Mouse (Mus musculus) embryo, embryonic 10.5 days (tissue): ENCODE results near the gene Ndn.

Experiments
- DNase-seq: peaks from one replicate; pipeline ENCODE4 v3.0.0-alpha.2; 2015; ENCODE audit warnings: low spot score

Gene Ndn

DNA sequence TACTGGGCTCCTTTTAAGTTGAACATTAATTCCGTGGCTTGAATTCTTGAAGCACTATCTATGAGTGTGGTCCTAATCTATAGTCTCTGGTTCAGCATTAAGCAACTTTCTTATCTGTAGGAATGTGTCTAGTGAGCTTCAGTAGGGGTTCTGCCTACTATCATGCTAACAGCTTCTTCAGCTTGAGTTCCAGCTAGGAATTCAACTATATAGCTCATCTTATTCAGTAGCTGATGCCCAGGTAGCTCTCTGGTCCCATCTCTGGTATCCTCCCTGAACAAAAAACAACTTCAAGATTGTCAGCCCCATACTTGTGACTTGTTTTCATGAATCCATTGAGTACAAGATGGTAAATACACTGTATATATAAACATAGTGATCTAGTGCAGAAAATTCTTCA lies at the start of gene Ndn:
Ndn (plus strand) TSS at position 301 of the 400 bp plus-strand sequence.
- DNase-seq, result no peak

DNA sequence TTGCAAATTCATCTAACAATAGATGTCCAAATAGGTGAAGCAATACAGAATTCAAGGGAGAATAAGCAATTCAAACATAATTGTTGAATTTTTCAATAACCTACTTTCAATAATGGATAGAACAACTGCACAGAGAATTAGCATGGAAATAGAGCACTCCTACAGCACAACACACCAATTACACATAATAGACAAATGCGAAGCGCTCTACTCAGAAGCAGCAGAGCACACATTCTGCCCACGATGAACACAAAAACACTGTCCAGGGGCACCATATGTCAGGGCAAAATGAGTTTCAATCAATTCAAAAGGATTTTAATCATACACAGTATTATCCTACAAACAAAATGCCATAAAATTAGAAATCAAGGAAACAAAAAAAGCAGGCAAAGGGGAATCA lies 43.9 kb upstream of the Ndn start:
- no peak for DNase-seq

DNA sequence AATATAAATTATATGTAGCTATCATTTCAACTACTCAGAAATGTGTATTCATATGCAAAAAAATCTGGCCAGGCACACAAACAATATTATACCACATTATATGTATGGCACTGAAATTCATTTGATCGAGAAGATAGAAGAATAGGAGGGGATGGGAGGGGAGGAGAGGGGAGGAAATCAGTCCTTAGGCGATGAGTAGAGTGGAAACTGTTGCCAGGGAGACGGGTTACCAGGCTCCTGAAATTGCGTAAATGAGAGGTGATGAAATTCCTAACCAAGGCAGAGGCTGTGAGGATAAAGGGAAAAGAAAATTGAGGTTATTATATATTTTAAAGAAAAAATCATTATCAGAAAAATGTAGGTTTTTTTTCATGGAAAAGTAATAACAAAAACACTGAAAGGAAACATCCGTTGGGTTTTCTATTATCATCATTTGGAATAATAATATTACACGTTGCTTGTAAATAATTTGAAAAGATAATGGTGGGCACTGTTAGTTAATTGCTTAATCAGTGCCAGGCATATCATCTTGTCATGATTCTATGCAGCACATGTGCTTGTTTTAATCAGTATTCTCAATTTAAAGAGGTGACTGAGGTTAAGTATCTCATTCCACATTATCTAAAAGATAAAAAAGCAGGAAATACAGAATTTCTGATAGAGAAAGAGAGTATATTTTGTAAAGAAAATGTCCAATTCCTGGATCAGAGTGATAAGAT lies 39.3 kb upstream of the Ndn start:
- DNase-seq, result peak; percentile 29

DNA sequence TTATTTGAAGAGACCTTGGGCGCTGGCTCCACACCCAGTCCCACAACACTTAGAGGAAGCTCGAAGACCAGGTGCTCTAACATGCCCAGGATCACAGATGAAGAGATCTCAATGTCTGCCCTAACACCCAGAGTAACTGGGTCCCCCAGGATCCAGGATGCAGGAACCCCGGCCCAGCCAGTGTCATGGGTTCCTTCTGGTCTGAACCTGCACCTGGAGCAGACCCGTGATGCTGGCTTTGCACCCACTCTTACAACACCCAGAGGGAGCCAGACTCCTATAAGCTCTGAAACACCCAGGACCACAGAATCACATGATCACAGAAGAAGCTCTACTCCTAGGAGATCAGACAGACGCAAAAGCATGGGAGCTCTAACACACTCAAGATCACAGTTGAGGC lies 29.6 kb upstream of the Ndn start:
- no peak for DNase-seq

DNA sequence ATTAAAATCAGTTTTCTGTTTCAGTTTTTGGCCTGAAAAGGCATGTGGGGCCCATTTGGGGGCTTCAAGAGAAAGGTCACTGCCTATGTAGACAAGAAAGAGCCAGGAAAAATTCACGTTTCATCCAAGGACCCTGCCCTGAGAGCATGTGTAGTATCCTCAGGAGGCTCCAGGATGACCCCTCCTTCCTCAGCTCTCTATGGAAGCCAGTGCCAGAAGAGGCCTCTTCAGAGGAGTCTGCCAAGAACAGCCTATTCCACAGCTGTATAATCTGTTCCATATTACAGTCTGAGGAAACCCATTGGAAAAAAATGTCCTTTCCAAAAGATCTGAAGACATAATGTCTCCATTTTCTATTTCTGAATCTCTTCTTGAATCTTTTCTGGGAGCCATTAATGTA lies 958 bp upstream of the Ndn start:
- DNase-seq, result no peak

DNA sequence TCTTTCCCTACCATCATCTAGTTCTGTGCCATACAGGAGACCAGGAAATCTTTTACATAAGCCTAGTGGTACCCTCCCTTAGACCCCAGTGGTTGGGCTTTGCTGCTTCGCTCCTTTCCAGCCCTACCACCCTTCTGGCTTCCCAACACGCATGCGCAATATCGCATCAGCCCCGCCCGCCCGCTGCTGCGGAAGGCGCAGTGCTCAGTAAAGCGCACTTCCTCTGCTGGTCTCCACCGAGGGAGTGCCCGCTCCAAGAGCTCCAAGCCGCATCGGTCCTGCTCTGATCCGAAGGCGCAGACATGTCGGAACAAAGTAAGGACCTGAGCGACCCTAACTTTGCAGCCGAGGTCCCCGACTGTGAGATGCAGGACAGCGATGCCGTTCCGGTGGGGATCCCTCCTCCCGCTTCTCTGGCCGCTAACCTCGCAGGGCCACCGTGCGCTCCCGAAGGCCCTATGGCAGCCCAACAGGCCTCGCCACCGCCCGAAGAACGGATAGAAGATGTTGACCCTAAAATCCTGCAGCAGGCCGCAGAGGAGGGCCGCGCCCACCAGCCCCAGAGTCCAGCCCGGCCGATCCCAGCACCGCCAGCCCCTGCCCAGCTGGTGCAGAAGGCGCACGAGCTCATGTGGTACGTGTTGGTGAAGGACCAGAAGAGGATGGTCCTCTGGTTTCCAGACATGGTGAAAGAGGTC lies 1.9 kb downstream of the Ndn start:
- DNase-seq, result peak; percentile 90

DNA sequence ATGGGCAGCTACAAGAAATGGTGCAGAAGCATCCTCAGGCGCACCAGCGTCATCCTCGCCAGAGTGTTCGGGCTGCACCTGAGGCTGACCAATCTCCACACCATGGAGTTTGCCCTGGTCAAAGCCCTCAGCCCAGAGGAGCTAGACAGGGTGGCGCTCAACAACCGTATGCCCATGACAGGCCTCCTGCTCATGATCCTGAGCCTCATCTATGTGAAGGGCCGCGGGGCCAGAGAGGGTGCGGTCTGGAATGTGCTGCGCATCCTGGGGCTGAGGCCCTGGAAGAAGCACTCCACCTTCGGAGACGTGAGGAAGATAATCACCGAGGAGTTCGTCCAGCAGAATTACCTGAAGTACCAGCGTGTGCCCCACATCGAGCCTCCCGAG lies 2.4 kb downstream of the Ndn start:
- no peak for DNase-seq

DNA sequence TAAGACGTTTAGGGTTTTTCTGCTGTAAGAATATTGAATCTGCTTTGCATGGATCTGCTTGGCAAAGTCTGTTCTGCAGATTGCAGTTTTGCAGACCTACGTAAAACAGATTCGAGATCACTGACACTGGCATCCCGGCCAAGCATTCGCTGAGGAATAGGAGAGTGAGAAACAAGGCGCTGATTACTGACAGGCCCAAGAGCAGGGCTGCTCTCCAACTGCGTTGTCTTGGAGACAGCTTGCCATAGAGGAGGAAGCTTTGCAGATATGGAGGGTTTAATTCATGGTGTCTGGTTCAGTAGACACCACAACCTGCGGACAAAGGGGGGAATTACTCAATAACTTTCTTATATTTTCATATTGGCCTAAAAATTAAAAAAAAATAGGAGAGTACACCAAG lies 4.9 kb downstream of the Ndn start:
- no peak for DNase-seq

DNA sequence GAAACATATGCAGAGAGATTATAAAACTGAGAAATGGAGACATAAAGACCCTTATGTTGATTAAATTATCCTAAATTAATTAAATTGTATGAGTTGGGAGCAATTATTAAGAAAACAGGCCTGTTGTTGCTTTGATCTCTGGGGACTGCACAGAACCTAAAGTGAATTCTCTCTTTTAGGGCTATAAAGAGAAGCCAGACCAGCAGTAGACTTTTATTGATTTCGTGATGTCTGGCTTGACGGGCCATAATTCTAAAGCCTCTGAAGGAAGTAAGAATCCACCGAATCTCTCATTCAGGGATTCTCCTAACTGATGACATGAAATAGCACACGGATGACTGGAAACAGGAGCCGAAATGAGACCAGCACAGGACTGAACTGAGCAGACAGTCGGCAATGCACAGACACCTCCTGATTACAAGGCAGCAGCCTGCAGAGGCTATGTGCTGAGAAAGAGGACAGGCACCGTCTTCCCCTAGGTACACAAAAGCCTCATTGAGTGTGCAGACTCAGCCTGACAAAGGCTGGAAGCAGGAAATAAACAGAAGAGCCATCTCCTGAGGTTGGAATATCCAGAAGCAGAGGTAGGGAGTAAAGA lies 18.8 kb downstream of the Ndn start:
- DNase-seq, result peak; percentile 26

DNA sequence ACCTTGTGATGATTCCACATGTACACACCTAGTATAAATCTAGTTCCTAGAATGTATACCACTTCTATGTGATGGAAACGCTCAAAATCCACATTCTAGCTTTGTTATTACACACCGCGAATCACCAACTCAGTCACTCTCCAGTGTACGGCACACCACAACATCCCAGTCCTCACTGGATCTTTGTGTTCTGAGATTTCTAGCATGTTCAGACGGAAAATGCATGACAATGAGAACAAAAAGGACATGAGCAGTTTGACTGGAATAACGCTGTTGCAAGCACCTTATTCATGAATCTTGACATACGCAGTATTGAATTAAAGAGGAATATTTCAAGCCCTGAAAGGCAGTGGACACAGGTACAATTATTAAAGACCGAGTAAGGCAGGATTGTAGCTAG lies 20.4 kb downstream of the Ndn start:
- no peak for DNase-seq

DNA sequence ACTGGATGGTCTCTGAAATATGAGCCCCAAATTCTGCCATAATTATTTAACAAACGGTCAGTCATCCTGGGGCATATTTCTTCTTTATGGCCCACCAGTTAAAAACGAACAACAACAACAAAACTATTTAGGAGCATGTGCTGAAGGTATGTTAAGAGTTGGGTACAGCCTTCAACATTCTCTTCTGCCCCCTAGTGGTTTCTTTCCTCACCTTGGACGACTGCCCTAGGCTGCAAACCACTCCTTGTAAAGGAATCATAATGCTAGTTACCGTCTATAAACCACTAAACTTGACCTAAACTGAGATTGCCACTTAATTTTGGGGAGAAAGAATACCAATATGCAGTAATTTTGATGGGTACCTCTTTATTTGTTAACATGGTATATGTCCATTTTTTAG lies 29.3 kb downstream of the Ndn start:
- peak; percentile 74 for DNase-seq

DNA sequence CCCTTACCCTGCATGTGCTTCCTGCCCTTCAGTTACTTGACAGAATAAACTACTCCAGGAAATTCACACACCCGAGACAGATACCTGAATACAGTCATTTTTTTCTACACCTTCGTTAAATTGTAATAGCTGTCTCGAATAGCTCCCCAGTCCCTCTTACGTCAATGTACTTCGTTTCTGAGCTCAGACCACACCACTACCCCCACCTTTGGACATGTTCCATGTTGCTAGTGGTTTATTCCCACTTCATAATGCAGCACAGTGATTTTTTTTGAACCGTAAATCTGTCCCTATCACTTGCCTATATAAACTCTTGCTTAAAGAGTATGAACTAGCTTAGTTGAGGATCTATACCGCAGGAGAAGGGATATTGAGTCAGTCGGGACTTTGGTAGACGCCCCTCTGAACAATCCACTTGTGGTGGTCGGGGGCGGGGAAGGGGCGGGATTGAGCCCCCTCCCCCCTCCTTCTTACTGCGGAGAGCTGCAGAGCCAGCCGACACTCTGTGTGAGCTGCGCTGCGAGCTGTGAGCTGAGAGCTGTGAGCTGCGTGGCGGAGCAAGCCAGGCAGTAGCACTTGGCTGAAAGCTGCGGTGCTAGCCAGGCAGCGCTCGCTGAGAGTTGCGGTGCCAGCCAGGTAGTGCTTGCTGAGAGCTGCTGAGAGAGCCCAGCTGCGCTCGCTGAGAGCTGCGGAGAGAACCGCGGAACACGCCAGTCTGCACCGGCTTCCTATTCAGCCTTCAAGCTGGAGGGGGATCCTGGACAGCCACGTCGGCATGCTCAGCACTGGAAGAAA lies 30.3 kb downstream of the Ndn start, which contains the start of gene Magel2:
Magel2 (plus strand) TSS at position 501 of the 795 bp plus-strand sequence.
- DNase-seq, result peak; percentile 77

DNA sequence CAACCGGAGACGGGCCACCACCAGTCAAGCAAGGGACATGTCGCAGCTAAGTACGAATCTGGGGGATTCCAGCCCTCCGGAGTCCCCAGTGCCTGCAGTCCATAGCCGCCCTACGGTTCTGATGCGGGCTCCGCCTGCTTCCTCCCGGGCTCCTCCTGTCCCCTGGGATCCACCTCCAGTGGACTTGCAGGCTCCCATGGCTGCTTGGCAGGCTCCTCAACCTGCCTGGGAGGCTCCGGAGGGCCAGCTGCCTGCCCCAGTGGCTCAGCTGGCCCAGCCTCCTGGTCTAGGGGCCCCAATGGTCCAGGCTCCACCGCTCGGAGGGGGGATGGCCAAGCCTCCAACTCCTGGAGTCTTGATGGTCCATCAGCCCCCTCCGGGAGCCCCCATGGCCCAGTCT lies 30.9 kb downstream of the Ndn start:
- DNase-seq, result no peak

DNA sequence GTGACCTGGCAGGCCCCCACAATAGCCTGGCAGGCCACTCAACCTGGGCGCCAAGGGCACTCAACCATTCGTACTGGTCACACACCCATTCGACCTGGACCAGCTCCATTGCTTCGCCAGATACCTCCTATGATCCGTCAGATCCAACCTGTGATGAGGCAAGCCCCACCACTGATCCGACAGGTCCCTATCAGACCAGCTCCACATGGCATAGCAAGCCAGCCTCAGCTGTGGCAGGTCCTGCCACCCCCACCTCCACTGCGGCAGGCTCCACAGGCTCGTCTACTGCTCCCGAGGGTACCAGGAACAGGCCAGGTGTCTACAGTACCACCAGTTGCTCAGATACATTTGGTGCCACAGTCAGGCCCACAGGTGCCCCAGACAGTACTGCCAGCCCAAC lies 32.2 kb downstream of the Ndn start:
- no peak for DNase-seq

DNA sequence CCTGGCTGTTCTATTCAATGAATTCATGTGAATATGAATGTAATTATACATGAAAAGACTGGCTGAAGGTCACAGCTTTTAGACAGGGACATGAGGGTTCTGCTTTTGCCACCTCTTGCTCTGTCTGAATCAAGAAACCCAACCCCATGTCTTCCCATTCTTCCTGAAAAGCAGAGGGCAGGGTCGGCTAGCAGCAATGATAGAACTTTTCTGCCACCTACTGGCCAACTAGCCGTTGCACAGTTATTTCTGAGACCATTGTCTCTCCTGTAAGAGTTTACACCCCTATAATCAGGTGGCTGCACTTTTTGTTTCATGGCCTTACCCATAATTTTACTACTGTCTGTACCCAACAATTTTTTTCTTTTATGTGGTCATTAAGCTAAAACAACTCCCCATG lies 36.0 kb downstream of the Ndn start:
- peak; percentile 73 for DNase-seq

DNA sequence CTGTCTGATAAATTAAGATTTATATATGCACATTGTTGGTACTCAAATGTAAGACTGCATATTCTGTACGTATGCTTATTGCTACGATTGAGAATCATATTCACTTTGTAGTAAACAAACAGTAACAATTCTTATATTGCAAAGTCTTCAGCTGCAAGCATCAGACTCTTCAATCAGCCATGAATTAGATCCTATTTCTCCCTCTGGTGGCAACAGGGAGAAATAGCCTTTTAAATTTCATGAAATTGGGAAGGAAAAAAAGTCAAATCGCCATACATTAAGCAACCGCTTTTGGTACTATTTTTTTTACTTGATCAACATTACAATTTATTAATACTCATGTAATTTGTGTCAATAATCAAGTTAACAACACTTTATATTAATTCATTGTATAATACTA lies 41.9 kb downstream of the Ndn start:
- DNase-seq, result no peak

DNA sequence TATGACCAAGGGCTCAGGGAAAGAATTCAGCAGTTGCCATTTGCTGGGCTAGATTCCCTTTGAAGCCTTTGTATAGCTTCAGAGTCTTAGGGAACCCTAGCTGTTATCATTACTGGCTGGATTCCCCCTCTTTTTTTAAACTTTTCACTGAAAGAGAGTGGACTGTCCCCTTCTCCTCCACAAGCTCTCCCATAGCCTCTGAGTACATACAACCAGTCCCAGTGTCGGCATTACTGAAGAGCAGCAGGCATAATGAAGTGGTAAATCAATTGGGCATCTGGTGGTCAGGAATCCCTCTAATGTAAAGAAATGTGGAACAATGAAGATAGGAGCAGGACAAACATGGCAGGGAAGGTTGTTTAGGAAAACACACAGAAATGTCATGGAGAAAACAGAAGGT lies 45.8 kb downstream of the Ndn start:
- DNase-seq, result no peak
